Mouse (Mus musculus): ENCODE measurements at regions not wholly inside any gene's neighbourhood (a gene's known extent, or its start where the extent isn't known, plus 50 kb on each side); places are given as distances from the start of the nearest gene placed in this dataset.

- Histone ChIP-seq H3K36me3 (ENCODE audit: insufficient read depth) (no peaks in the 10 kb centered on the region), H3K9me3 (ENCODE audit: low read depth, low read length) (no peaks in the 10 kb centered on the region), H3K27me3 (ENCODE audit: insufficient read depth, low read length) (no peaks in the 10 kb centered on the region), H3K27ac (ENCODE audit: low read depth) (peak overlapping the region; percentile 61), H3K9ac (no peak overlapping the region), H3K4me1 (ENCODE audit: insufficient read depth) (peaks cover 6% of the 10 kb centered on the region; the same call in 1 of the 2 replicates), H3K4me3 (ENCODE audit: low read depth, low read length) (no peak overlapping the region), H3K4me2 (0 out of 2 replicates have a peak overlapping the region, but pooled peaks have one; percentile 3)
- peak; percentile 83 for ATAC-seq (ENCODE audit: insufficient read depth)
- TF ChIP-seq CTCF (IDR thresholded peaks at IDR 0.05; ENCODE audit: low read depth) = no peak
- 40% methylated on average over 13 of the region's 13 CpGs for WGBS
- peak; percentile 77 for DNase-seq
Measured at GRCm38 (mm10) chr14:25236421-25236973, 222.5 kb upstream of the Zmiz1 start.

GRCm38 (mm10) chr14:25239335-25239960 lies 219.5 kb upstream of the Zmiz1 start:
- peaks cover 3% of the 10 kb centered on the region; the same call in 1 of the 2 replicates for H3K4me1 ChIP-seq (ENCODE audit: insufficient read depth)
- TF ChIP-seq CTCF (IDR thresholded peaks at IDR 0.05; ENCODE audit: low read depth) = no peak
- no peaks in the 10 kb centered on the region for H3K9me3 ChIP-seq (ENCODE audit: low read depth, low read length)
- 57% methylated on average over 3 of the region's 3 CpGs for WGBS
- no peak overlapping the region for H3K9ac ChIP-seq
- DNase-seq (no peak), ATAC-seq (ENCODE audit: insufficient read depth) (no peak)
- H3K27me3 ChIP-seq (ENCODE audit: insufficient read depth, low read length) = no peaks in the 10 kb centered on the region
- no peak overlapping the region for H3K4me2 ChIP-seq
- H3K4me3 ChIP-seq (ENCODE audit: low read depth, low read length) = no peak overlapping the region
- H3K36me3 ChIP-seq (ENCODE audit: insufficient read depth) = no peaks in the 10 kb centered on the region
- no peak overlapping the region for H3K27ac ChIP-seq (ENCODE audit: low read depth)

GRCm38 (mm10) chr14:25242753-25243152 lies 216.2 kb upstream of the Zmiz1 start:
- Histone ChIP-seq H3K4me2 (peak overlapping the region; percentile 1; the same call in 1 of the 2 replicates), H3K9ac (no peak overlapping the region), H3K4me3 (ENCODE audit: low read depth, low read length) (no peak overlapping the region), H3K27me3 (ENCODE audit: insufficient read depth, low read length) (no peaks in the 10 kb centered on the region), H3K36me3 (ENCODE audit: insufficient read depth) (no peaks in the 10 kb centered on the region), H3K4me1 (ENCODE audit: insufficient read depth) (0 out of 2 replicates have a peak, but pooled peaks cover 3% of the 10 kb centered on the region), H3K9me3 (ENCODE audit: low read depth, low read length) (no peaks in the 10 kb centered on the region), H3K27ac (ENCODE audit: low read depth) (peak overlapping the region; percentile 61; the same call in 1 of the 2 replicates)
- WGBS = 42% methylated on average over 5 of the region's 5 CpGs
- DNase-seq = no peak
- no peak for ATAC-seq (ENCODE audit: insufficient read depth)
- TF ChIP-seq CTCF (IDR thresholded peaks at IDR 0.05; ENCODE audit: low read depth) = no peak

GRCm38 (mm10) chr14:25243289-25243688 lies 215.7 kb upstream of the Zmiz1 start:
- ATAC-seq (ENCODE audit: insufficient read depth) = 0 out of 2 replicates have a peak, but pooled peaks have one; percentile 45
- peak overlapping the region; percentile 61; the same call in 1 of the 2 replicates for H3K27ac ChIP-seq (ENCODE audit: low read depth)
- no peak for TF ChIP-seq CTCF (IDR thresholded peaks at IDR 0.05; ENCODE audit: low read depth)
- H3K36me3 ChIP-seq (ENCODE audit: insufficient read depth) = no peaks in the 10 kb centered on the region
- no peaks in the 10 kb centered on the region for H3K27me3 ChIP-seq (ENCODE audit: insufficient read depth, low read length)
- peak overlapping the region; percentile 1; the same call in 1 of the 2 replicates for H3K4me2 ChIP-seq
- no peak overlapping the region for H3K9ac ChIP-seq
- peak; percentile 76 for DNase-seq
- H3K4me3 ChIP-seq (ENCODE audit: low read depth, low read length) = no peak overlapping the region
- H3K4me1 ChIP-seq (ENCODE audit: insufficient read depth) = 0 out of 2 replicates have a peak, but pooled peaks cover 3% of the 10 kb centered on the region
- no peaks in the 10 kb centered on the region for H3K9me3 ChIP-seq (ENCODE audit: low read depth, low read length)
- WGBS = 5% methylated on average over 4 of the region's 4 CpGs

GRCm38 (mm10) chr14:25243698-25244097 lies 215.3 kb upstream of the Zmiz1 start:
- H3K4me3 ChIP-seq (ENCODE audit: low read depth, low read length) = no peak overlapping the region
- DNase-seq (no peak), ATAC-seq (ENCODE audit: insufficient read depth) (peak; percentile 63; the same call in 1 of the 2 replicates)
- H3K9me3 ChIP-seq (ENCODE audit: low read depth, low read length) = no peaks in the 10 kb centered on the region
- no peak for TF ChIP-seq CTCF (IDR thresholded peaks at IDR 0.05; ENCODE audit: low read depth)
- H3K36me3 ChIP-seq (ENCODE audit: insufficient read depth) = no peaks in the 10 kb centered on the region
- H3K27ac ChIP-seq (ENCODE audit: low read depth) = no peak overlapping the region
- H3K4me1 ChIP-seq (ENCODE audit: insufficient read depth) = 0 out of 2 replicates have a peak, but pooled peaks cover 3% of the 10 kb centered on the region
- 0 out of 2 replicates have a peak overlapping the region, but pooled peaks have one; percentile 1 for H3K4me2 ChIP-seq
- WGBS = 57% methylated on average over 5 of the region's 5 CpGs
- no peaks in the 10 kb centered on the region for H3K27me3 ChIP-seq (ENCODE audit: insufficient read depth, low read length)
- no peak overlapping the region for H3K9ac ChIP-seq

- whole genome bisulfite sequencing = 87% methylated on average over 6 of the region's 6 CpGs
- no peak for TF ChIP-seq CTCF (IDR thresholded peaks at IDR 0.05; ENCODE audit: low read depth)
- no peak overlapping the region for H3K27ac ChIP-seq (ENCODE audit: low read depth)
Measured at GRCm38 (mm10) chr14:25244841-25245240, 214.1 kb upstream of the Zmiz1 start.

GRCm38 (mm10) chr14:25245691-25246090 lies 213.3 kb upstream of the Zmiz1 start:
- no peaks in the 10 kb centered on the region for H3K9me3 ChIP-seq (ENCODE audit: low read depth, low read length)
- no peak overlapping the region for H3K27ac ChIP-seq (ENCODE audit: low read depth)
- no peak overlapping the region for H3K4me2 ChIP-seq
- H3K9ac ChIP-seq = no peak overlapping the region
- H3K27me3 ChIP-seq (ENCODE audit: insufficient read depth, low read length) = no peaks in the 10 kb centered on the region
- 69% methylated on average over 4 of the region's 4 CpGs for WGBS
- H3K4me1 ChIP-seq (ENCODE audit: insufficient read depth) = 0 out of 2 replicates have a peak, but pooled peaks cover 3% of the 10 kb centered on the region
- H3K36me3 ChIP-seq (ENCODE audit: insufficient read depth) = no peaks in the 10 kb centered on the region
- ATAC-seq (ENCODE audit: insufficient read depth) (no peak), DNase-seq (no peak)
- no peak overlapping the region for H3K4me3 ChIP-seq (ENCODE audit: low read depth, low read length)
- no peak for TF ChIP-seq CTCF (IDR thresholded peaks at IDR 0.05; ENCODE audit: low read depth)

More at GRCm38 (mm10) chr14:25244841-25245240, 214.1 kb upstream of the Zmiz1 start:
- Histone ChIP-seq H3K9ac (no peak overlapping the region), H3K4me2 (no peak overlapping the region), H3K9me3 (ENCODE audit: low read depth, low read length) (no peaks in the 10 kb centered on the region), H3K4me1 (ENCODE audit: insufficient read depth) (0 out of 2 replicates have a peak, but pooled peaks cover 3% of the 10 kb centered on the region), H3K36me3 (ENCODE audit: insufficient read depth) (no peaks in the 10 kb centered on the region), H3K27me3 (ENCODE audit: insufficient read depth, low read length) (no peaks in the 10 kb centered on the region), H3K4me3 (ENCODE audit: low read depth, low read length) (no peak overlapping the region)
- no peak for ATAC-seq (ENCODE audit: insufficient read depth)
- DNase-seq = no peak

All from lung, embryonic 14.5 days (tissue).